Mouse (Mus musculus) ES-E14 (cell line): ENCODE data around the gene Thegl. TPM values are rescaled to one million over a fixed set of nuclear protein-coding genes. Genes with fewer than 3 reads are reported as not detected.

ENCODE experiments used
- DNase-seq: peaks from one replicate; pipeline ENCODE4 v3.0.0-alpha.2; 2013; ENCODE audit warnings: low read depth, low spot score
- H3K27ac ChIP-seq: 2 replicates; pipeline ENCODE4 v1.5.1; 2012; ENCODE audit warnings: low read depth, mild to moderate bottlenecking, low read length, moderate library complexity, mixed read lengths; ENCODE audit not compliant: poor library complexity, insufficient read depth, severe bottlenecking
- H3K36me3 ChIP-seq: 2 replicates; pipeline ENCODE4 v1.6.1; 2012; ENCODE audit warnings: mild to moderate bottlenecking, low read length, moderate library complexity, mixed read lengths; ENCODE audit not compliant: control insufficient read depth, poor library complexity, insufficient read depth, severe bottlenecking
- H3K4me1 ChIP-seq, 2 experiments: fragments of 150-350 bp in 1 of 2; sonication (generic) in 1 of 2; 2 replicates each; pipeline ENCODE4 v1.6.1; 2012; ENCODE audit warnings: low read length in 2 of 2, mild to moderate bottlenecking in 1 of 2, mixed read lengths in 1 of 2; ENCODE audit not compliant: control insufficient read depth in 2 of 2, insufficient read depth in 2 of 2, poor library complexity in 1 of 2
- H3K4me3 ChIP-seq, 2 experiments: fragments of 150-350 bp in 1 of 2; sonication (generic) in 1 of 2; 2 replicates each; pipeline ENCODE4 v1.5.1; 2012; ENCODE audit warnings: low read length in 2 of 2, low read depth in 1 of 2, mild to moderate bottlenecking in 1 of 2, mixed read lengths in 1 of 2; ENCODE audit not compliant: insufficient read depth in 1 of 2, poor library complexity in 1 of 2, severe bottlenecking in 1 of 2
- H3K9ac ChIP-seq: 2 replicates; pipeline ENCODE4 v1.6.1; 2012; ENCODE audit warnings: low read depth, mild to moderate bottlenecking, low read length, mixed read lengths; ENCODE audit not compliant: poor library complexity, insufficient read depth, severe bottlenecking
- H3K9me3 ChIP-seq: fragments of 150-350 bp; sonication (generic); 2 replicates; pipeline ENCODE4 v1.6.1; 2012; ENCODE audit warnings: low read depth, mild to moderate bottlenecking, low read length; ENCODE audit not compliant: control insufficient read depth, insufficient read depth
- CHD2 ChIP-seq: IDR thresholded peaks from 2 replicates; pipeline ENCODE4 v1.6.1; 2014; ENCODE audit warnings: mild to moderate bottlenecking, low read depth, low read length, inconsistent platforms
- HCFC1 ChIP-seq: IDR thresholded peaks from 2 replicates; pipeline ENCODE4 v1.6.1; 2012; ENCODE audit warnings: low read length, inconsistent platforms, borderline replicate concordance; ENCODE audit not compliant: insufficient read depth
- MAFK ChIP-seq: IDR thresholded peaks from 2 replicates; pipeline ENCODE4 v1.6.1; 2014; ENCODE audit warnings: mild to moderate bottlenecking, low read depth, low read length, inconsistent platforms; ENCODE audit not compliant: insufficient read depth
- ZC3H11A ChIP-seq: IDR thresholded peaks from 2 replicates; pipeline ENCODE4 v1.6.1; 2012; ENCODE audit warnings: low read depth, mild to moderate bottlenecking, inconsistent platforms, low read length, borderline replicate concordance
- ZNF384 ChIP-seq: IDR thresholded peaks from 2 replicates; pipeline ENCODE4 v1.6.1; 2012; ENCODE audit warnings: low read depth, low read length, inconsistent platforms
- in situ Hi-C, 2 experiments: fragments of 600-800 bp; cut with MboI; formaldehyde crosslinking; loops; one replicate each; pipeline ENCODE4 v1.15.1; 2025; ENCODE audit warnings: low sequenced_read_pairs in 2 of 2, inconsistent platforms in 1 of 2; ENCODE audit not compliant: unreplicated experiment in 2 of 2
- total RNA-seq: library from RNA; depleted of rRNA; stranded (reverse); fragments of 300-350 nt; gene quantifications from 2 replicates; pipeline ENCODE4 v1.2.3, GENCODE M21; 2012

Gene Thegl
- total RNA-seq, 1 experiment = not detected

DNA sequence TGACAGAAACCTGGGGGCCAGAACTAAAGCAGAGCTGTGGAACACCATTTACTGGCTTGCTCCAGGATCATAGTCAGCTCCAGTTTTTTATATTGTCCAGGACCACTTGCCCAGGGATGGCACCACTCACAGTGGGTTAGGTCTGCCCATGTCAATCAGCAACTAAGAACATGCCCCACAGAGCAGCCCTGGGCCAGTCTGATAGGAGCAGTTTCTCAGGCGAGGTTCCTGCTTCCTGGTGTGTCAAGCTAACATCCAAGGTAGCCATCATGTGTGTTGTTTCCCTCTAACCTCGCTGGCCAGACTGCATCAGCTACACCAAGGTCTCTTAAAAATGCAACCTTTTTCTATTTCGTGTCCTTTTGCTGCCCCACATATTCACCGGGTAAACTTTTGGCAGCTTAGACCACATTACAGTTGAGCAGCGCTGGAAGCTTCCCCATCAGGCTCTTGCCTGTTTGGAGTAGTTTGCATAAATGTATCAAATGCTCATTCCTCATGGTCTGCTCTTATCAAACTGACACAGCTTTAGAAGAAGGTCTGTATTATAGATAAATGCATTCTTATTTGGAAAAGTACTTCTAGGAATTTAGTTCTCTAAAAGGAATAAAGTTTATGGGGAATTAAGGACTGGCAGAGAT, 22.5 kb upstream of the Thegl start:
- Histone ChIP-seq H3K36me3 (peaks cover 27% of the 10 kb centered on the region), H3K9me3 (no peaks in the 10 kb centered on the region), H3K4me3 (no peak overlapping the region), H3K9ac (no peak overlapping the region), H3K4me1 (no peaks in the 10 kb centered on the region), H3K27ac (no peak overlapping the region)
- in situ Hi-C loops = loop anchor here in 1 of 2 experiments (10.0 kb wide), 1 partner anchor 222 kb away; the partner anchor contains the start of gene Spink2
- no peak for TF ChIP-seq ZNF384
- no peak for TF ChIP-seq MAFK
- TF ChIP-seq ZC3H11A = no peak
- TF ChIP-seq CHD2 = no peak
- TF ChIP-seq HCFC1 = no peak
- no peak for DNase-seq

DNA sequence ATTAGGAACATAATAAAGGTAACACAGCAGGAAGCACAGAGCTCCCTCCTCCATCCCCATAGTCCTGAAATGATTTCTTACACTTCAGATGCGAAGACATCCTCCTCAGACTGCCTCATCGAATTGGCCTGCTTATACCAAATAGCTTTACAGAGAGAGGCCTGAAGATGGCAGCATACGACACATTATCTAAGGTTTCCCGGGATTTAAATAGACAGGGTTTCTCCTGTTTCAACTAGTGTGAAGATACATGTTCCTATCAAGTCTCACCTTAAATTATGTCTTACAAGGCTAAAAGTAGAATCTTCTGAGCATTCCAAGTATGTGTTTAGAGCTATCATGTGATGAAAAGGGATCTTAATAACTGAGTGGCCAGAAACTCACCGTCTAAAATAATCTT, 17.4 kb upstream of the Thegl start:
- Histone ChIP-seq H3K4me3 (no peak overlapping the region), H3K27ac (no peak overlapping the region), H3K9ac (no peak overlapping the region), H3K9me3 (no peaks in the 10 kb centered on the region), H3K36me3 (peaks cover 12% of the 10 kb centered on the region), H3K4me1 (0 out of 4 replicates have a peak, but pooled peaks cover 0 to 2% of the 10 kb centered on the region in 2 experiments)
- in situ Hi-C loops = loop anchor here in 1 of 2 experiments (10.0 kb wide), 1 partner anchor 216 kb away; the partner anchor contains the start of gene Spink2
- DNase-seq = peak; percentile 30
- no peak for TF ChIP-seq CHD2
- TF ChIP-seq ZNF384 = no peak
- no peak for TF ChIP-seq HCFC1
- no peak for TF ChIP-seq ZC3H11A
- TF ChIP-seq MAFK = no peak

DNA sequence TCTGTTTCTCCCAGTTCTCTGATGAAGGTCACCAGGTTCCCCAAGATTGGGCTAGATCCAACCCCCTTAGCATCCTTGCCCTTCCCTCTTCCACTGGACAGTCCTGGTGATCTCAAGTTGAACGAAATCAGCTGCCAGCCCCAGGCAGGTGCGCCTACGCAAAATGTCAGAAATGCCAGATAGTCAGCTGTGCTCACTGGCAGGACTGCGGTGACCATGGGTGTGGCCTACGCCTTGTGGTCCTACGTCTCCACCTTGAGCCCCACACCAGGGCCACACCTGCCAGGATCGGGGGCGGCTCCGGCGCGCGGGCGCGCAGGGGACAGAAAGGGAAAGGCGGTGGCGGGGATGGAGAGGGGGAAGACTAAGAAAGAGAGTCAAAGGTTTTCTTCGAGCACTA, 14.6 kb upstream of the Thegl start:
- Histone ChIP-seq H3K9ac (no peak overlapping the region), H3K4me3 (no peak overlapping the region), H3K9me3 (no peaks in the 10 kb centered on the region), H3K27ac (no peak overlapping the region), H3K4me1 (0 out of 4 replicates have a peak, but pooled peaks cover 0 to 2% of the 10 kb centered on the region in 2 experiments), H3K36me3 (peaks cover 7% of the 10 kb centered on the region; the same call in 1 of the 2 replicates)
- no peak for DNase-seq
- no peak for TF ChIP-seq ZC3H11A
- TF ChIP-seq MAFK = no peak
- TF ChIP-seq ZNF384 = no peak
- TF ChIP-seq HCFC1 = no peak
- TF ChIP-seq CHD2 = no peak
- in situ Hi-C loops = no loop called here

DNA sequence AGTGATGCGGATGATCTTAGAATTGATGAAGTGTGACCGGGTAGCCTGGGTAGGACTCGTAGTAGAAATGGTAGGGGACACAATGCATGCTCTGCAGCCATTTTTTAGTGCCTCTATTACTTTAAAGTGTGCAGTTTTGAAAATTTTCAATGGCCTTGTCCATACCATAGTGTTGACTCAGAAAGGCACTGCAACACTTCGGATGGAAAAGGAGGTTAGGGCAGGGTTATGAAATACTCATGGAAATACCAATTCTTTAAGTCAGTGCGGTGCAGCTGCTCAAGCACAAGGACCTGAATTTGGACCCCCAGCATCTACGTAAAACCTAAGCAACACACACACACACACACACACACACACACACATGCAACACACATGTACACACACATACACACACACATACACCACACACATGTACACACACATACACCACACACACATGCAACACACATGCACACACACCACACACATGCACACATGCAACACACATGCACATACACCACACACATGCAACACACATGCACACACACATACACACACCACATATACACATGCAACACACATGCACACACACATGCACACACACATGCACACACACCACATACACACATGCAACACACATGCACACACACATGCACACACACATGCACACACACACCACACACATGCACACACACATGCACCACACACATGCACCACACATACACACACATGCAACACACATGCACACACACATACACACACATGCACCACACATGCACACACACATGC, 11.6 kb upstream of the Thegl start, which contains the start of gene Arl9:
Gene Arl9, plus strand, starts transcription at position 5 of the 771 bp plus-strand sequence.
- no peak within 1 kb of the TSS for H3K9ac ChIP-seq
- no peak for DNase-seq
- no peak within 1 kb of the TSS; the same call in 1 of the 2 replicates for H3K27ac ChIP-seq
- H3K4me3 ChIP-seq = no peak within 1 kb of the TSS
- H3K9me3 ChIP-seq = no peaks in the 10 kb centered on the region
- TF ChIP-seq ZC3H11A = no peak
- TF ChIP-seq HCFC1 = no peak
- 0 out of 4 replicates have a peak, but pooled peaks cover 0 to 2% of the 10 kb centered on the region in 2 experiments for H3K4me1 ChIP-seq
- in situ Hi-C loops = no loop called here
- no peaks in the 10 kb centered on the region; the same call in 1 of the 2 replicates for H3K36me3 ChIP-seq
